Mouse (Mus musculus) lung, postnatal 0 days (tissue): Measurements from ENCODE around the gene Shcbp1l. TPM values are rescaled to one million over a fixed set of nuclear protein-coding genes. Genes with fewer than 3 reads are reported as not detected.
"Not testable (repeated sequence)": the region's sequence is repeated elsewhere in the genome, so short reads cannot be mapped to it uniquely, and the experiment has no call there.

Experiments used
- ATAC-seq: fragments of 200-750 bp; cut with Nextera tagmentation; 2 replicates; pipeline ENCODE4 v1.8.0; 2017; ENCODE audit warnings: moderate library complexity
- DNase-seq: peaks from one replicate; pipeline ENCODE4 v3.0.0-alpha.2; 2016; ENCODE audit warnings: low spot score
- H3K27ac ChIP-seq: fragments of 300-500 bp; sonication (generic); 2 replicates; pipeline ENCODE4 v1.5.1; 2014; ENCODE audit warnings: antibody characterized with exemption, mild to moderate bottlenecking, low read length, mixed read lengths
- H3K27me3 ChIP-seq: fragments of 300-500 bp; sonication (generic); replicated peaks from 2 replicates; pipeline ENCODE4 v1.6.1; 2014; ENCODE audit warnings: low read length, mixed read lengths; ENCODE audit not compliant: insufficient read depth
- H3K36me3 ChIP-seq: fragments of 300-500 bp; sonication (generic); 2 replicates; pipeline ENCODE4 v1.6.1; 2014; ENCODE audit warnings: low read length, mixed read lengths; ENCODE audit not compliant: insufficient read depth
- H3K4me1 ChIP-seq: fragments of 300-500 bp; sonication (generic); 2 replicates; pipeline ENCODE4 v1.6.1; 2014; ENCODE audit warnings: antibody characterized with exemption, low read depth, low read length, mixed read lengths; ENCODE audit not compliant: insufficient read depth
- H3K4me2 ChIP-seq: fragments of 300-500 bp; sonication (generic); replicated peaks from 2 replicates; pipeline ENCODE4 v1.6.1; 2014; ENCODE audit warnings: low read depth, mild to moderate bottlenecking, low read length, moderate library complexity, mixed read lengths
- H3K4me3 ChIP-seq: fragments of 300-500 bp; sonication (generic); 2 replicates; pipeline ENCODE4 v1.5.1; 2014; ENCODE audit warnings: low read depth, low read length
- H3K9ac ChIP-seq: fragments of 300-500 bp; sonication (generic); replicated peaks from 2 replicates; pipeline ENCODE4 v1.6.1; 2014; ENCODE audit warnings: low read depth, mild to moderate bottlenecking
- H3K9me3 ChIP-seq: fragments of 300-500 bp; sonication (generic); 2 replicates; pipeline ENCODE4 v1.6.1; 2016; ENCODE audit warnings: low read length, mixed read lengths
- CTCF ChIP-seq: IDR thresholded peaks from 2 replicates; pipeline ENCODE4 v1.5.1; 2016; ENCODE audit warnings: antibody characterized with exemption, mild to moderate bottlenecking
- EP300 ChIP-seq: IDR thresholded peaks from 2 replicates; pipeline ENCODE4 v1.6.1; 2016; ENCODE audit warnings: antibody characterized with exemption, mild to moderate bottlenecking, control low read depth
- WGBS: fragments of 180-500 bp; shearing (Covaris S2); extraction: QIAGEN DNeasy Blood & Tissue Kit; methylation state at CpG from one replicate; pipeline ENCODE4 v1.1.7; 2014; 5-methylcytosine and 5-hydroxymethylcytosine counted together
- polyA plus RNA-seq: library from polyadenylated mRNA; unstranded; fragments of >200 nt; fragmentation: Nextera tagmentation; extraction: Ambion mirVana; gene quantifications from 2 replicates; pipeline ENCODE4 v1.2.1, GENCODE M21; 2015

Gene Shcbp1l
- polyA plus RNA-seq, 1 experiment from 2014 or later, result 0.17 TPM

- H3K27me3 ChIP-seq, result no peaks in the 10 kb centered on the region
- H3K4me1 ChIP-seq, result no peaks in the 10 kb centered on the region
- no peak for DNase-seq
- ATAC-seq, result no peak; the same call in 1 of the 2 replicates
- 85% methylated on average over 5 of the region's 5 CpGs for WGBS
- H3K9me3 ChIP-seq, result no peaks in the 10 kb centered on the region
- no peak overlapping the region for H3K4me3 ChIP-seq
- no peak overlapping the region for H3K4me2 ChIP-seq
- H3K27ac ChIP-seq, result no peak overlapping the region
- no peak overlapping the region for H3K9ac ChIP-seq
- H3K36me3 ChIP-seq, result peaks cover 18% of the 10 kb centered on the region; the same call in 1 of the 2 replicates
- TF ChIP-seq CTCF (no peak), EP300 (no peak)
Measured at GRCm38 (mm10) chr1:153456137-153456536, 31.2 kb downstream of the Shcbp1l start.

GRCm38 (mm10) chr1:153461796-153462195 lies 36.8 kb downstream of the Shcbp1l start:
- DNase-seq, result no peak
- Histone ChIP-seq H3K4me3 (no peak overlapping the region), H3K27ac (no peak overlapping the region), H3K4me2 (no peak overlapping the region), H3K9me3 (no peaks in the 10 kb centered on the region), H3K36me3 (peaks cover 50% of the 10 kb centered on the region), H3K4me1 (no peaks in the 10 kb centered on the region), H3K27me3 (no peaks in the 10 kb centered on the region), H3K9ac (no peak overlapping the region)
- 79% methylated on average over 1 of the region's 1 CpGs for WGBS
- TF ChIP-seq CTCF, result no peak
- no peak for TF ChIP-seq EP300
- ATAC-seq, result no peak

GRCm38 (mm10) chr1:153479296-153479695 lies 54.3 kb downstream of the Shcbp1l start:
- no peak overlapping the region for H3K27ac ChIP-seq
- no peak overlapping the region for H3K4me3 ChIP-seq
- H3K36me3 ChIP-seq, result peaks cover 38% of the 10 kb centered on the region
- H3K9ac ChIP-seq, result no peak overlapping the region
- 93% methylated on average over 1 of the region's 1 CpGs for WGBS
- no peak for TF ChIP-seq EP300
- TF ChIP-seq CTCF, result no peak
- no peaks in the 10 kb centered on the region for H3K4me1 ChIP-seq
- no peak overlapping the region for H3K4me2 ChIP-seq
- no peaks in the 10 kb centered on the region for H3K9me3 ChIP-seq
- DNase-seq, result no peak
- ATAC-seq, result no peak
- H3K27me3 ChIP-seq, result no peaks in the 10 kb centered on the region

- Histone ChIP-seq H3K4me3 (no peak overlapping the region), H3K4me1 (peaks cover 6% of the 10 kb centered on the region; the same call in 1 of the 2 replicates), H3K36me3 (peaks cover 30% of the 10 kb centered on the region), H3K27ac (no peak overlapping the region), H3K9me3 (no peaks in the 10 kb centered on the region), H3K9ac (no peak overlapping the region), H3K27me3 (no peaks in the 10 kb centered on the region), H3K4me2 (no peak overlapping the region)
- ATAC-seq (0 out of 2 replicates have a peak, but pooled peaks have one; percentile 19), DNase-seq (peak; percentile 66)
- TF ChIP-seq CTCF (peak; percentile 81), EP300 (no peak)
- WGBS, result 31% methylated on average over 1 of the region's 1 CpGs
Measured at GRCm38 (mm10) chr1:153480386-153481024, 55.5 kb downstream of the Shcbp1l start.

GRCm38 (mm10) chr1:153481025-153481412 lies 56.1 kb downstream of the Shcbp1l start:
- WGBS, result 54% methylated on average over 1 of the region's 1 CpGs
- no peak overlapping the region for H3K27ac ChIP-seq
- H3K36me3 ChIP-seq, result peaks cover 29% of the 10 kb centered on the region

GRCm38 (mm10) chr1:153485201-153485796 lies 60.3 kb downstream of the Shcbp1l start:
- WGBS, result 44% methylated on average over 2 of the region's 2 CpGs
- H3K4me2 ChIP-seq, result peak overlapping the region; percentile 78
- H3K4me3 ChIP-seq, result no peak overlapping the region; the same call in 1 of the 2 replicates
- TF ChIP-seq CTCF, result no peak
- no peak for TF ChIP-seq EP300
- no peak overlapping the region for H3K9ac ChIP-seq
- DNase-seq (no peak), ATAC-seq (no peak)
- H3K4me1 ChIP-seq, result peaks cover 6% of the 10 kb centered on the region; the same call in 1 of the 2 replicates
- no peak overlapping the region for H3K27ac ChIP-seq
- H3K36me3 ChIP-seq, result no peaks in the 10 kb centered on the region
- H3K27me3 ChIP-seq, result no peaks in the 10 kb centered on the region
- H3K9me3 ChIP-seq, result no peaks in the 10 kb centered on the region

More at GRCm38 (mm10) chr1:153481025-153481412, 56.1 kb downstream of the Shcbp1l start:
- Histone ChIP-seq H3K4me2 (no peak overlapping the region), H3K9ac (no peak overlapping the region), H3K4me1 (peaks cover 6% of the 10 kb centered on the region; the same call in 1 of the 2 replicates), H3K27me3 (no peaks in the 10 kb centered on the region), H3K4me3 (no peak overlapping the region), H3K9me3 (no peaks in the 10 kb centered on the region)
- ATAC-seq, result peak; percentile 75
- DNase-seq, result peak; percentile 70
- TF ChIP-seq CTCF (no peak), EP300 (peak; percentile 28; the same call in 1 of the 2 replicates)

- Histone ChIP-seq H3K4me3 (peak overlapping the region; percentile 86), H3K4me2 (peak overlapping the region; percentile 78)
- 6% methylated on average over 6 of the region's 6 CpGs for WGBS
- DNase-seq, H3K27me3 ChIP-seq, H3K36me3 ChIP-seq, ATAC-seq, H3K9ac ChIP-seq, H3K27ac ChIP-seq, H3K9me3 ChIP-seq, H3K4me1 ChIP-seq: not testable (repeated sequence)
Measured at GRCm38 (mm10) chr1:153486120-153486519, 61.2 kb downstream of the Shcbp1l start.
